Mouse (Mus musculus): ENCODE measurements around the gene Rcl1. TPM values are rescaled to one million over a fixed set of nuclear protein-coding genes. Genes with fewer than 3 reads are reported as not detected.

Gene Rcl1
- polyA plus RNA-seq, 1 experiment: 17.0 TPM

DNA sequence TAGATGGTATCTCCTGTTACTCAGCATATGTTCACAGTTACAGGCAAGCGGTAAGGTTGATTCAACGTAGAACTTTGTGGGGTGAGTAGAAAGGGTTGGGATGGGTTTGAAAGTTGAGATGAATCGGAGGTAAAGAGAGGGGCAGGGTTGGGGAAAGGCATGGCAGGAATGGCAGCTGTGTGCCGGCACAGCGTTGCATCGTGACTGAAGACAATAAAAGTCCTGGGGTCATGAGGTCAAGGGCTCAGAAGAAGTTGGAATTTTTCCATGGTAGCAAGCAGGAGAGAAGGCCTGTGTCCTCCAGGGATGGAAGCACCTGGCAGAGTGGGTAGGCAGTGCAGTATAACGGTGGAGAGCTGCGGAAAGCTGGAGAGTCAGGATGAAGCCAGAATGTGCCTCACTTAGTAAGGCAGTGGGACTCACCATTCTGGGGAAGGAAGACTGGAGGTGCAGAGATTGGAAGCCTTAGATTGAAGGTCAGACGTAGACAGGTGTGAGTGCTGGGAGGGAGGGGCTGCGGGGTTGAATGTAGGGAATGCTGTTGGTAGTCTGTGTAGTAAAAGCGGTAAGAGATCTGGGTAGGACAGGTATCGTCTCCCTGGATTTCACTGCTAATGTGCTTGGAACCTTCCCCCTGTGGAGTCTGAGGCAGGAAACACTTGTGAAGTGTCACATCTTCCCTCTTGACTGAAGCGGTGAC, 23.9 kb downstream of the Rcl1 start:
- H3K4me3 ChIP-seq (ENCODE audit: insufficient read depth, low read length): no peak overlapping the region
- TF ChIP-seq CTCF (IDR thresholded peaks at IDR 0.05; ENCODE audit: borderline replicate concordance, insufficient read depth, low read length) (no peak), POLR2A (IDR thresholded peaks at IDR 0.05; ENCODE audit: low read depth, low read length) (no peak)
- no peak overlapping the region for H3K27ac ChIP-seq (ENCODE audit: insufficient read depth, low read length)
- H3K4me1 ChIP-seq (ENCODE audit: control insufficient read depth, insufficient read depth, low read length): no peaks in the 10 kb centered on the region

DNA sequence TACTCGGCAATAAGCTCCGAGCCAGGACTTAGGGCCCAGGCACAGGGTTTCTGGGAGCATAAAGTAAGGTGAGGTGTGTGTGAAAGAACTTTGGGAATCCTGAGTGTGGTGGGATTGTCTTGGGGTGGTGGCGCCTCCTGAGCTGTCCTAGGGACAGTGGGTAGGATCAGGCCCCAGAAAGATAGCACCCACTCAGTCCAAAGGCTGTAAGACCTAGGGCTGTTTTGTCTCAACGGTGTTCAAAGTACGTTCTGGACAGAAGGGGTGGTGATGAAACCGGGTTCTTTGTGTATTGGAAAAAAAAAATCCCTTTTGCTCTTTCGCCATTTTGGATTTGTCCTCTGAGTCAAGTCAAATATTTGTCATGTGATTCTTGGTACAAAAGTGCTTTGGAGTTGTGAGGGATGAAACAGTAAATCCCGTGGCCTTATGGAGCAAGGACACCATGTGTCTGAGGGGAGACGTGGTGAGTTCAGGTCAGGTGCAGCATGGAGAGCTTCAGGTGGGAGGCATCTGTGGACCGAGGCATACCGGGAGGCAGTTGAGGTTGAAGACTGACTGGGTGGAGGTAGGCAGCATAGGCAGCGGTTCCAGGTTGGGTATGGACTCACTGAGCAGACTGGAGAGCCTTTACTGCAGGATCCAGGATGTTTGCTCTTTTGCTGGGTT, 25.3 kb downstream of the Rcl1 start:
- Histone ChIP-seq H3K4me3 (ENCODE audit: insufficient read depth, low read length) (no peak overlapping the region), H3K4me1 (ENCODE audit: control insufficient read depth, insufficient read depth, low read length) (no peaks in the 10 kb centered on the region), H3K27ac (ENCODE audit: insufficient read depth, low read length) (no peak overlapping the region)
- no peak for TF ChIP-seq CTCF (IDR thresholded peaks at IDR 0.05; ENCODE audit: borderline replicate concordance, insufficient read depth, low read length)

DNA sequence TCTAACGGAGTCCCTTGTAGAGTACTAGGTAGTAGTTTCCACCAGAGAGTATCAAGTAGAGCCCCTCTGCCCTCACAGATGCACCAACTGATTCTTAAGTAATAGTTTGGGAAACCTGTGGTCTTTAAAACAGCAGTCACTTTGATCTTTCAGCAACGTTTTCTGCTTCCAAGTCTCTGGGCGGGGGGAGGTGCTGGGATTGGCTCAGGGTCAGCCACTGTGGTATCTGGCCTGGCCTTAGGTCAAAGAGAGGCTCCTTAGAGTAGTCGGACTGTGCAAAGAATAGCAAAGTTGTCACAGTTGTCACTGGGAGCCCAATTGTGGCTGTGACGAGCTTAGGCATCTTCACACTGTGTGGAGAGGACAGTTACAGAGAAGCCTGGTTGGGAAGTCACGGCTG, 26.2 kb downstream of the Rcl1 start:
- TF ChIP-seq CTCF (IDR thresholded peaks at IDR 0.05; ENCODE audit: borderline replicate concordance, insufficient read depth, low read length): no peak
- Histone ChIP-seq H3K4me3 (ENCODE audit: insufficient read depth, low read length) (no peak overlapping the region), H3K27ac (ENCODE audit: insufficient read depth, low read length) (no peak overlapping the region), H3K4me1 (ENCODE audit: control insufficient read depth, insufficient read depth, low read length) (no peaks in the 10 kb centered on the region)

DNA sequence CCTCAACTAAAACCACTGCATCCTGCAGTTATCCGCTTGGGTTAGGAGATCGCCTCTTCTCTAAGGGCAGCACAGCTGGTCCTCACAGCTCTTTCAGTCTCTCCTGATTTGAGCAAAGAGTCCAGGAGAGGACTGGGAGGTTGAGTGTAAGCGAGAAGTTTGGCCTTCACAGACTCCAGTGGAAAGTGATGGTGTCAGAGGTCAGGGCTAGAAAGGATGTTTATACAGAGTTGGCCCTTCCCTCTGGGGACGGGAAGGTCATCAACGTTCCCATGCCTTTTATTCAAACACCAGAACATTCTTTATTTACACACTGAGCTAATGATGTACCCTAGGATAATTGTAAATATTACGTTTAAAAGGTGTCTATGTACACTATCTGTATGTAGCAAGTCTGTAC, 27.0 kb downstream of the Rcl1 start:
- Histone ChIP-seq H3K27ac (ENCODE audit: insufficient read depth, low read length) (no peak overlapping the region), H3K4me1 (ENCODE audit: control insufficient read depth, insufficient read depth, low read length) (no peaks in the 10 kb centered on the region), H3K4me3 (ENCODE audit: insufficient read depth, low read length) (no peak overlapping the region)
- TF ChIP-seq POLR2A (IDR thresholded peaks at IDR 0.05; ENCODE audit: low read depth, low read length) (no peak), CTCF (IDR thresholded peaks at IDR 0.05; ENCODE audit: borderline replicate concordance, insufficient read depth, low read length) (no peak)

DNA sequence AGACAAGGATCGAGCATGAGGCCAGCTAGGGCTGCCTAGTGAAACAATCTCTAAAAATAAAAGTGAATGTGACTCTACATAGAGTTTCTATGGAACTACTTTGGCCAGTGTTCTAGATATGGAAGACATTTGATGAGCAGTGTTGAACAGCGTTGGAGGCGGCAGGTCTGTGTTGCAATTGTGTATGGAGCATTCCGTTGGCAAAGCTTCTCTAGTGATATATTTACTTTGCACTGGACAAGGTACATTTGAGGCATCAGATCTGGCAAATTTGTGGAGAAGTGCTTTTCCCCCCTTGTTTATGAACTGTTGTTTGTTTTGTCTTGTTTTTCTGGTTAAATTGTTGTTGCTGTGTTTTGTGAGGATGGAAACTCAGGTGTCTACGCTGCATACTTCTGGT, 28.4 kb downstream of the Rcl1 start:
- H3K4me3 ChIP-seq (ENCODE audit: insufficient read depth, low read length): no peak overlapping the region
- no peak for TF ChIP-seq POLR2A (IDR thresholded peaks at IDR 0.05; ENCODE audit: low read depth, low read length)
- TF ChIP-seq CTCF (IDR thresholded peaks at IDR 0.05; ENCODE audit: borderline replicate concordance, insufficient read depth, low read length): no peak
- no peaks in the 10 kb centered on the region for H3K4me1 ChIP-seq (ENCODE audit: control insufficient read depth, insufficient read depth, low read length)
- no peak overlapping the region for H3K27ac ChIP-seq (ENCODE audit: insufficient read depth, low read length)

DNA sequence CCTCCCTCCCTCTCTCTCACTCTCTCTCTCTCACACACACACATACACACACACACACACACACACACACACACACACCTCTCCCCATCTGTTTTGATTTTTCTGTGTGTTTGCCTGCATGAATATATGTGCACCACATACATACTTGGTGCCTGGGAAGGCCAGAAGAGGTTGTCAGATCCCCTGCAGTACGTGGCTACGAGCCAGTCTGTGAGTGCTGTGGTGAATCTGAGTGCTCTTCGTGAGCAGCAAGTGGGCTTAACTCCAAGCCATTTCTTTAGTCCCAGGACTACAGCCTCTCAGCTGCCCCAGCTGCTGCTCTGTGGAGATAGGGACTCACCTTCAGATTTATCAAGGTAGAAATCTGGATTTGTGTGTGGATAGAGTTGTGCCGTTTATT, 30.0 kb downstream of the Rcl1 start:
- H3K4me1 ChIP-seq (ENCODE audit: control insufficient read depth, insufficient read depth, low read length): no peaks in the 10 kb centered on the region
- H3K27ac ChIP-seq (ENCODE audit: insufficient read depth, low read length): no peak overlapping the region
- TF ChIP-seq CTCF (IDR thresholded peaks at IDR 0.05; ENCODE audit: borderline replicate concordance, insufficient read depth, low read length) (no peak), POLR2A (IDR thresholded peaks at IDR 0.05; ENCODE audit: low read depth, low read length) (no peak)
- H3K4me3 ChIP-seq (ENCODE audit: insufficient read depth, low read length): no peak overlapping the region

DNA sequence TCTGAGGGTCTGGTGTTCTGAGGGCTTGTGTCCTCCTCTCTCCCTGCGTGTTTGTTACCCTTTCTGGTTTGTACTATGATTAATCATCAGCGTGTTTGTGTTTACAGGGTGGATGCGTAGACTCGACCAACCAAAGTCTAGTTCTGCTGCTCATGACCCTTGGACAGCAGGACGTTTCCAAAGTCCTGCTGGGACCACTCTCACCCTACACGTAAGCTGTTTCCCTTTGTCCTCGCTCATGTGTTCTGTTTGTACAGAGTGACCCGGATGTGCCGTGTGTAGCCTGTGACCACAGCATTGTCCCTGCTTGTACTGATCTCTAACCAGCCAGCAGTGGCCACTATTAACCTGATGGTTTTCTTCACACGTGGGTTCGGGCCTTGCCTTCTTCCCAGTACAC, 33.1 kb downstream of the Rcl1 start:
- H3K27ac ChIP-seq (ENCODE audit: insufficient read depth, low read length): no peak overlapping the region
- H3K4me1 ChIP-seq (ENCODE audit: control insufficient read depth, insufficient read depth, low read length): no peaks in the 10 kb centered on the region
- H3K4me3 ChIP-seq (ENCODE audit: insufficient read depth, low read length): no peak overlapping the region
- TF ChIP-seq POLR2A (IDR thresholded peaks at IDR 0.05; ENCODE audit: low read depth, low read length) (no peak), CTCF (IDR thresholded peaks at IDR 0.05; ENCODE audit: borderline replicate concordance, insufficient read depth, low read length) (no peak)

DNA sequence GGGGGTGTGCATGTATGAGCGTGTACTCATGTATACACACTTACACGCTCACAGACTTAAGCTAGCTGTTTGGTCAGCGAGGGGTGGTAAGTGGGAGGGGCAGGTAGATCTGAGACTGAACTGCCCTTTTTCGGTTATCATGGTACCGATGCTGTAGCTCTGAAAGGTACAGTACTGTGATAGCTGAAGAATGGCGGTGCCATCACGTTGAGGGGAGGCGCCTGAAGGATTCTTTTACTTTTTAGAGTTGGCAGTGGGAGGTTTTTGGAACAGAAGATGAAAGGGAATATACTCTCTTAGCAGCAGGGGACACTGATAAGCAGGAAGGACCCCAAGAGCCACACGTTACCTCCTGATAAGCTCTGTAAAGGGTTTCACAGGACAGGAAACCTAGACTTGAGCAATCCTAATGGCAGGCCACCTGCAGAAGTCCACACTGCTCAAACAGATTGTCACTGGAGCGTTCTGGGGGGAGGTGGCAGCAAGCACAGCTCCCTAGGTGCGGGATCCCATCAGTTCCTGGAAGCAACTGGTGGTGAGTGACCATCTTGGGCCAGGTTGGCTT, 34.1 kb downstream of the Rcl1 start:
- H3K27ac ChIP-seq (ENCODE audit: insufficient read depth, low read length): no peak overlapping the region
- no peaks in the 10 kb centered on the region for H3K4me1 ChIP-seq (ENCODE audit: control insufficient read depth, insufficient read depth, low read length)
- H3K4me3 ChIP-seq (ENCODE audit: insufficient read depth, low read length): no peak overlapping the region
- TF ChIP-seq POLR2A (IDR thresholded peaks at IDR 0.05; ENCODE audit: low read depth, low read length) (no peak), CTCF (IDR thresholded peaks at IDR 0.05; ENCODE audit: borderline replicate concordance, insufficient read depth, low read length) (no peak)

DNA sequence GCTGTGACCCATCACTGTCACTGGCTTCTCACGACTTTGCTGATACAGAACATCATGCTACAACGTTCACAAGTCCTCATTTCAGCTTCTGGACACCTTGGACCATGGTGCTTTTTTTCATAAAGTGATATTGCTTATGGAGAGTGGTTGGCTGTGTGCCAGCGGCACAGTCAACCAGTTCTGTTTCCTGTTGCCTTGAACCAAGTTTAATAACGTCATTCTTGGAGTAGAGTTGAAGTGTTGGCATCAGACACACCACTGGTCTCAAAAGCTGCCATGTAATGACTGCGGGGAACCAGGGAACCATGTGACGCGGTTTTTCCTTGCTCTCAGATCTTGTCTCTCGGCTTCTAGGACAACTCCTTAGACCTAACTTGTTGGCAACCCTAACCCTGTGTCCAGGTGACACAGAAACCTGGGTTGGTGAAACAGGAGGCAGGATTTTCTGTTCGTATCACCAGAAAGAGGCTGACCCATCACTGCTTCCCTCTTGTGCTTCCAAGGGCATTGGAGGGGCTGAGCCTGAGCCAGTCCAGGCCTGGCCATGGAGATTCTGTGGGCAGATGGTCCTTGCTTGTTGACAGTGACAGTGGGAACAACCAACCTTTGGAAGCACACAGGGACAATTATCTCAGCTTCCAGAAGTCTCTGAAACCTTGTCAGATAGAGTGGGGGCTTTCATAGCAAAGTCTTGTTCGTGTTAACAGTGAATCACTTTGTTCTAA, 37.5 kb downstream of the Rcl1 start:
- Histone ChIP-seq H3K4me1 (ENCODE audit: control insufficient read depth, insufficient read depth, low read length) (no peaks in the 10 kb centered on the region), H3K27ac (ENCODE audit: insufficient read depth, low read length) (no peak overlapping the region), H3K4me3 (ENCODE audit: insufficient read depth, low read length) (no peak overlapping the region)
- TF ChIP-seq CTCF (IDR thresholded peaks at IDR 0.05; ENCODE audit: borderline replicate concordance, insufficient read depth, low read length) (no peak), POLR2A (IDR thresholded peaks at IDR 0.05; ENCODE audit: low read depth, low read length) (no peak)

Data from embryonic fibroblast, embryonic 13.5 days (primary cell).